ENCODE assay signal across 16 mouse cellular contexts in the genomic region with DNA sequence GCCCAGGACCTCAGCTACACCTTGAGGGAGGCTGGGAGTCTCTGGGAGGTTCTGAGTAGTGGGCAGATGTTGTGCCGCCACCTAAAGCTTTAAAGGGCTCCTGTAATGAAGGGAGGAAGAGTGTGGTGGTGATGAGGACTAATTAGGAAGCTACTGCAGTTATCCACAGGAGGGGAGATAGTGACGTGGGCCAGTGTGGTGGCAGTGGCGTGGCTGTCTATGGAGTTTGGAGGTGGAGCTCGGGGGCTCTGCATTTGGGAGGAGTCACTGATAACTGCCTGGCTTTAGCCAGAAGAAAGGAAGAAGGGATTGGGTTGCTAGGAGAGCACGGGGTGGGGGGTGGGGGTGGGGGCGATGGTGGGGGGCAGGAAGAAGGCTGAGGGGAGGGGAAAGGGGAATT. TPM values are rescaled to one million over a fixed set of nuclear protein-coding genes. Genes with fewer than 3 reads are reported as not detected.
A peak's percentile ranks its signal among the peaks of the same experiment; 100 is the strongest.
DNase-seq lines count a peak whose midpoint lies in the region; ATAC-seq and TF ChIP-seq lines count a peak whose summit lies in the region.
"Had no signal": no experiment of that assay in that cellular context is flagged by ENCODE, and none has a peak within 500 bp of the region (broad histone marks: within the 10 kb centered on the region; RNA-seq: fewer than 3 reads in every experiment).

No protein-coding gene starts in this region.

- no peak for TF ChIP-seq RAD21 in MEL (IDR thresholded peaks at IDR 0.05; ENCODE audit: low read depth, low read length)

- DNase-seq in heart, adult 9 months (ENCODE audit: low spot score in 2 of 2): no peak
- DNase-seq in G1E (ENCODE audit: low spot score) (peak; percentile 39), MEL (ENCODE audit: low read depth, low spot score) (peak; percentile 54)
- no peak for DNase-seq in adrenal gland, adult 8-10 months
- DNase-seq in Muller cell, postnatal 12 days (ENCODE audit: inconsistent ontology term): no peak
- DNase-seq in adrenal gland, postnatal 25 days: no peak
- DNase-seq: cerebellum, postnatal 25 days; gastrocnemius, postnatal 14 days; kidney, adult 11 months; kidney, postnatal 14 days; right cerebral cortex, postnatal 25 days; thymus, postnatal 36 days had no signal

- whole genome bisulfite sequencing in heart, embryonic 16.5 days: 16% methylated on average over 6 of the region's 6 CpGs
- 21% methylated on average over 6 of the region's 6 CpGs for WGBS in liver, embryonic 15.5 days (ENCODE audit: insufficient replicate concordance)

- no peak for TF ChIP-seq POLR2A in MEL (IDR thresholded peaks at IDR 0.05; ENCODE audit: control insufficient read depth in 1 of 2, insufficient read depth in 1 of 2, low read depth in 1 of 2, low read length in 2 of 2, poor library complexity in 1 of 2)

- H3K4me3 ChIP-seq in heart, embryonic 16.5 days (ENCODE audit: low read length): no peak overlapping the region
- H3K4me3 ChIP-seq in G1E (ENCODE audit: low read depth, low read length) (peak overlapping the region; percentile 65; the same call in 1 of the 2 replicates), MEL (ENCODE audit: control insufficient read depth in 1 of 2, insufficient read depth in 1 of 2, low read depth in 2 of 2, low read length in 2 of 2) (peak overlapping the region; percentile 38 to 54)
- no peak overlapping the region for H3K4me3 ChIP-seq in liver, embryonic 15.5 days (replicated peaks)
- H3K4me3 ChIP-seq: neural tube, embryonic 12.5 days had no signal

- TF ChIP-seq CTCF in G1E (IDR thresholded peaks at IDR 0.05; ENCODE audit: low read depth, low read length) (no peak), MEL (IDR thresholded peaks at IDR 0.05 in 2 of 3, conservative IDR thresholded peaks at IDR 0.05 in 1 of 3; ENCODE audit: control insufficient read depth in 1 of 3, insufficient read depth in 1 of 3, low read depth in 2 of 3, low read length in 3 of 3, poor library complexity in 1 of 3, severe bottlenecking in 1 of 3) (no peak)

- peaks cover 16% of the 10 kb centered on the region for H3K4me1 ChIP-seq in heart, embryonic 16.5 days (ENCODE audit: control insufficient read depth, insufficient read depth, low read length)
- H3K4me1 ChIP-seq in G1E (ENCODE audit: insufficient read depth, low read depth, low read length) (peaks cover 76% of the 10 kb centered on the region), MEL (ENCODE audit: control insufficient read depth in 1 of 2, insufficient read depth in 2 of 2, low read length in 2 of 2) (peaks cover 3 to 26% of the 10 kb centered on the region in 2 experiments)
- peaks cover 52% of the 10 kb centered on the region for H3K4me1 ChIP-seq in liver, embryonic 15.5 days (replicated peaks)
- H3K4me1 ChIP-seq: neural tube, embryonic 12.5 days had no signal

- H3K9me3 ChIP-seq in heart, embryonic 16.5 days (replicated peaks; ENCODE audit: control insufficient read depth, low read length): no peaks in the 10 kb centered on the region
- H3K9me3 ChIP-seq in G1E (replicated peaks): no peaks in the 10 kb centered on the region
- H3K9me3 ChIP-seq in MEL (replicated peaks; ENCODE audit: insufficient read depth, low read length): no peaks in the 10 kb centered on the region
- H3K9me3 ChIP-seq in liver, embryonic 15.5 days (replicated peaks): no peaks in the 10 kb centered on the region
- H3K9me3 ChIP-seq: neural tube, embryonic 12.5 days had no signal

- no peak for TF ChIP-seq EP300 in MEL (IDR thresholded peaks at IDR 0.05; ENCODE audit: low read depth in 1 of 2, low read length in 2 of 2)

- H3K27me3 ChIP-seq in heart, embryonic 16.5 days (ENCODE audit: control insufficient read depth, insufficient read depth, low read length): no peaks in the 10 kb centered on the region
- H3K27me3 ChIP-seq in G1E (ENCODE audit: insufficient read depth, low read length) (peaks cover 11% of the 10 kb centered on the region), MEL (ENCODE audit: control insufficient read depth in 1 of 2, insufficient read depth in 2 of 2, low read length in 2 of 2) (no peaks in the 10 kb centered on the region)
- no peaks in the 10 kb centered on the region for H3K27me3 ChIP-seq in liver, embryonic 15.5 days
- H3K27me3 ChIP-seq: neural tube, embryonic 12.5 days had no signal

- no peaks in the 10 kb centered on the region for H3K36me3 ChIP-seq in heart, embryonic 16.5 days (ENCODE audit: control insufficient read depth, insufficient read depth)
- H3K36me3 ChIP-seq in G1E (replicated peaks) (peaks cover 10% of the 10 kb centered on the region), MEL (ENCODE audit: control insufficient read depth in 1 of 2, insufficient read depth in 2 of 2, low read length in 2 of 2) (peaks cover 0 to 15% of the 10 kb centered on the region in 2 experiments; a peak in 2 of 4 replicates)
- H3K36me3 ChIP-seq in liver, embryonic 15.5 days (replicated peaks): no peaks in the 10 kb centered on the region
- H3K36me3 ChIP-seq: neural tube, embryonic 12.5 days had no signal

- peak overlapping the region; percentile 53 for H3K4me2 ChIP-seq in heart, embryonic 16.5 days (ENCODE audit: low read depth, low read length)
- peak overlapping the region; percentile 50 for H3K4me2 ChIP-seq in liver, embryonic 15.5 days
- H3K4me2 ChIP-seq: neural tube, embryonic 12.5 days had no signal

- H3K79me2 ChIP-seq in MEL (ENCODE audit: control insufficient read depth, insufficient read depth, low read length, poor library complexity): no peaks in the 10 kb centered on the region

- H3K27ac ChIP-seq in heart, embryonic 16.5 days (ENCODE audit: low read length): no peak overlapping the region
- H3K27ac ChIP-seq in MEL (ENCODE audit: control insufficient read depth, low read depth, low read length): no peak overlapping the region
- H3K27ac ChIP-seq in liver, embryonic 15.5 days (replicated peaks): no peak overlapping the region
- H3K27ac ChIP-seq: neural tube, embryonic 12.5 days had no signal

- H3K9ac ChIP-seq in heart, embryonic 16.5 days (ENCODE audit: low read length): no peak overlapping the region
- peak overlapping the region; percentile 20; the same call in 1 of the 2 replicates for H3K9ac ChIP-seq in MEL (ENCODE audit: control insufficient read depth, low read depth, low read length, poor library complexity, severe bottlenecking)
- H3K9ac ChIP-seq in liver, embryonic 15.5 days: 0 out of 2 replicates have a peak overlapping the region, but pooled peaks have one; percentile 0
- H3K9ac ChIP-seq: neural tube, embryonic 12.5 days had no signal

- no peak for ATAC-seq in heart, embryonic 16.5 days (replicated peaks; ENCODE audit: extremely low read depth, insufficient read depth, low FRiP score)
- ATAC-seq in G1E (ENCODE audit: extremely low read depth, insufficient number of reproducible peaks, low FRiP score, poor library complexity, severe bottlenecking): no peak
- ATAC-seq in liver, embryonic 15.5 days (ENCODE audit: insufficient read depth): no peak
- ATAC-seq: CD4-positive, CD25-positive, alpha-beta regulatory T cell, adult 4 months had no signal

TF ChIP-seq in MEL, 35 proteins besides CTCF, POLR2A, EP300 and RAD21:
- TF ChIP-seq HCFC1 (IDR thresholded peaks at IDR 0.05; ENCODE audit: low read depth, low read length) (no peak), POLR2AphosphoS5 (IDR thresholded peaks at IDR 0.05; ENCODE audit: borderline replicate concordance, low read depth, low read length) (no peak), MAZ (IDR thresholded peaks at IDR 0.05; ENCODE audit: low read depth, low read length) (no peak), BHLHE40 (IDR thresholded peaks at IDR 0.05; ENCODE audit: borderline replicate concordance, low read depth, low read length) (no peak), USF1 (IDR thresholded peaks at IDR 0.05; ENCODE audit: low read depth, low read length) (no peak), JUND (IDR thresholded peaks at IDR 0.05; ENCODE audit: low read depth, low read length) (no peak), MYC (IDR thresholded peaks at IDR 0.05; ENCODE audit: low read depth, low read length) (no peak), ETS1 (IDR thresholded peaks at IDR 0.05; ENCODE audit: low read depth, low read length) (no peak)

RNA-seq across cellular contexts. Expression of gene Coq2, which starts 26.4 kb away (rescaled TPM):
- polyA plus RNA-seq in heart, embryonic 16.5 days (2015; fragmentation: Nextera tagmentation; extraction: Ambion mirVana): 73.2 TPM in 2 replicates
- total RNA-seq in G1E (2014; fragmentation: Nextera tagmentation) (19.5 and 21.7 TPM in 2 replicates), G1E (2017) (29.5 and 37.7 TPM in 2 replicates), MEL (2012; rRNA removed) (30.9 and 35.4 TPM in 2 replicates)
- polyA plus RNA-seq in G1E (2012) (47.1 and 78.4 TPM in 2 replicates), MEL (2012; ENCODE audit: insufficient read depth in 1 of 2, insufficient read length in 2 of 2, low read depth in 1 of 2, low replicate concordance in 2 of 2, missing spikeins in 1 of 2) (10 to 100 TPM in 1 of 2 experiments, not detected in 1; 56.1 TPM)
- 22.8 and 24.3 TPM in 2 replicates for polyA plus RNA-seq in liver, embryonic 15.5 days (2015; fragmentation: Nextera tagmentation; extraction: Ambion mirVana)
- 10 to 100 TPM; 71.6 to 81.1 (median 77.9) TPM for total RNA-seq in adrenal gland, adult 8-10 months (2022)
- total RNA-seq in adrenal gland, postnatal 25 days (2021): 63.0 and 65.2 TPM in 2 replicates

Comparison
In these comparisons a context has a peak if more than half of its experiments do, and no peak if none do; other contexts are left out.
1. H3K4me3 ChIP-seq: peak in G1E (single experiment) and MEL (2 of 2); none in heart, embryonic 16.5 days (single experiment) and liver, embryonic 15.5 days (single experiment).
2. DNase-seq: peak in G1E (single experiment) and MEL (single experiment); none in heart, adult 9 months (0 of 2), adrenal gland, adult 8-10 months (single experiment), Muller cell, postnatal 12 days (single experiment) and adrenal gland, postnatal 25 days (single experiment).